Mouse (Mus musculus) ES-E14 (cell line): ENCODE data around the gene Fam216b. TPM values are rescaled to one million over a fixed set of nuclear protein-coding genes. Genes with fewer than 3 reads are reported as not detected.

Source experiments
- DNase-seq: peaks from one replicate; pipeline ENCODE4 v3.0.0-alpha.2; 2013; ENCODE audit warnings: low read depth, low spot score
- H3K27ac ChIP-seq: 2 replicates; pipeline ENCODE4 v1.5.1; 2012; ENCODE audit warnings: low read depth, mild to moderate bottlenecking, low read length, moderate library complexity, mixed read lengths; ENCODE audit not compliant: poor library complexity, insufficient read depth, severe bottlenecking
- H3K36me3 ChIP-seq: 2 replicates; pipeline ENCODE4 v1.6.1; 2012; ENCODE audit warnings: mild to moderate bottlenecking, low read length, moderate library complexity, mixed read lengths; ENCODE audit not compliant: control insufficient read depth, poor library complexity, insufficient read depth, severe bottlenecking
- H3K4me1 ChIP-seq, 2 experiments: fragments of 150-350 bp in 1 of 2; sonication (generic) in 1 of 2; 2 replicates each; pipeline ENCODE4 v1.6.1; 2012; ENCODE audit warnings: low read length in 2 of 2, mild to moderate bottlenecking in 1 of 2, mixed read lengths in 1 of 2; ENCODE audit not compliant: control insufficient read depth in 2 of 2, insufficient read depth in 2 of 2, poor library complexity in 1 of 2
- H3K4me3 ChIP-seq, 2 experiments: fragments of 150-350 bp in 1 of 2; sonication (generic) in 1 of 2; 2 replicates each; pipeline ENCODE4 v1.5.1; 2012; ENCODE audit warnings: low read length in 2 of 2, low read depth in 1 of 2, mild to moderate bottlenecking in 1 of 2, mixed read lengths in 1 of 2; ENCODE audit not compliant: insufficient read depth in 1 of 2, poor library complexity in 1 of 2, severe bottlenecking in 1 of 2
- H3K9ac ChIP-seq: 2 replicates; pipeline ENCODE4 v1.6.1; 2012; ENCODE audit warnings: low read depth, mild to moderate bottlenecking, low read length, mixed read lengths; ENCODE audit not compliant: poor library complexity, insufficient read depth, severe bottlenecking
- H3K9me3 ChIP-seq: fragments of 150-350 bp; sonication (generic); 2 replicates; pipeline ENCODE4 v1.6.1; 2012; ENCODE audit warnings: low read depth, mild to moderate bottlenecking, low read length; ENCODE audit not compliant: control insufficient read depth, insufficient read depth
- CHD2 ChIP-seq: IDR thresholded peaks from 2 replicates; pipeline ENCODE4 v1.6.1; 2014; ENCODE audit warnings: mild to moderate bottlenecking, low read depth, low read length, inconsistent platforms
- HCFC1 ChIP-seq: IDR thresholded peaks from 2 replicates; pipeline ENCODE4 v1.6.1; 2012; ENCODE audit warnings: low read length, inconsistent platforms, borderline replicate concordance; ENCODE audit not compliant: insufficient read depth
- MAFK ChIP-seq: IDR thresholded peaks from 2 replicates; pipeline ENCODE4 v1.6.1; 2014; ENCODE audit warnings: mild to moderate bottlenecking, low read depth, low read length, inconsistent platforms; ENCODE audit not compliant: insufficient read depth
- ZC3H11A ChIP-seq: IDR thresholded peaks from 2 replicates; pipeline ENCODE4 v1.6.1; 2012; ENCODE audit warnings: low read depth, mild to moderate bottlenecking, inconsistent platforms, low read length, borderline replicate concordance
- ZNF384 ChIP-seq: IDR thresholded peaks from 2 replicates; pipeline ENCODE4 v1.6.1; 2012; ENCODE audit warnings: low read depth, low read length, inconsistent platforms
- in situ Hi-C, 2 experiments: fragments of 600-800 bp; cut with MboI; formaldehyde crosslinking; loops; one replicate each; pipeline ENCODE4 v1.15.1; 2025; ENCODE audit warnings: low sequenced_read_pairs in 2 of 2, inconsistent platforms in 1 of 2; ENCODE audit not compliant: unreplicated experiment in 2 of 2
- total RNA-seq: library from RNA; depleted of rRNA; stranded (reverse); fragments of 300-350 nt; gene quantifications from 2 replicates; pipeline ENCODE4 v1.2.3, GENCODE M21; 2012

The Fam216b gene
- total RNA-seq, 1 experiment = not detected

DNA sequence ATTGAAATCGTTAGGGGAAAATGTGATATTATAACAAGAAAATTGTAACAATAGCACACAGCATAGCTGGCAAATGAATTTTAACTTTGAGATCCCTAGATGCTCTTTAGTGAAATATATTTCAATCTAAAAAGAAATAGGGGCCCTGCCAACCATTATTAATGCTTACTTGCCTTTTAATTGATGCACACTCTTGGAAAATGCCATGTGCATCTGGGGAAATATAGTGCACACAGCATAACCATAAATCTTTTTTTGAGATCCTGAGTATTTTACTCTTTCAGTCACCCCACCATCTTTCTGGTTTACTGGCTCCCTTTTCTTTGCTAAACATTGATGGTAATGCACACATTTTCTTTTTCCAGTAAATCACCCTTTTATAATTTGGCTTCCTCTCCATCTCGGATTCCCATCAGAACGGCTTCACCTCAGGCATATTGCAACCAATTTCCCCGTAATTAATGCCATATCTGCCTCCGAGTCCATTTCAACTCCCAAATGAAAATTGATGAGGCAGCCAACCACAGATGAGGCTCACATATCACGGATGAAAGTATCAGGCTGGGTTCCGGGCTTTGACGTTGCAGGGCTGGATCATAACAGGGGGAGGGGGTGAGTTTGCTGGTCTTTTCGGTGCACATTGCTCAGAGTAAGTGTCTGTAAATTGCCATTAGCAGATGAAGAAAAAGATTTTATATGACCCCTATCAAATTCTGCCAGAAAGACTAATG is 28.8 kb downstream of the Fam216b start:
- no peaks in the 10 kb centered on the region for H3K36me3 ChIP-seq
- H3K4me3 ChIP-seq = no peak overlapping the region
- H3K9me3 ChIP-seq = no peaks in the 10 kb centered on the region
- no peak overlapping the region for H3K9ac ChIP-seq
- no peak for DNase-seq
- TF ChIP-seq ZNF384 (no peak), HCFC1 (no peak), MAFK (no peak), ZC3H11A (no peak), CHD2 (no peak)
- no peak overlapping the region for H3K27ac ChIP-seq
- in situ Hi-C loops = no loop called here
- H3K4me1 ChIP-seq = no peaks in the 10 kb centered on the region

DNA sequence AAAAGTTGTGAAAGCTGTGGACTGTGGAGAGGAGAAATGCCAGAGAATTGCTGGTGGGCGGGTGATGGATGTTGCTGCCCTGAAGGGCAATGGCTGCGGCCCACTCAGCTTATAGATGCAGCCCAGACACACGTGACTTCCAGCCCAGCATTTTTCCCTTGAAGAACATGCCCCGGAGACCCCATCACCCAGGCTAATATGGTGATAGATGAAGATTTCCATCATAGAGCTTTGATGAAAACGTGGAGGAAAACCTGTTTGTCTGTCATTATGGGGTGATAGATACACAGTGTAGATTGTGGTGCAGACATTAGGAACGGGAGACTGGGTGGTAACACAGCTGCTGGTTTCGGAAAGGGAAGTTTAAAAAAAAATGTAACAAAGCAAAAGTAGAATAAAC is 31.4 kb downstream of the Fam216b start:
- no peak overlapping the region for H3K9ac ChIP-seq
- no peak for DNase-seq
- in situ Hi-C loops = no loop called here
- no peaks in the 10 kb centered on the region for H3K9me3 ChIP-seq
- no peak overlapping the region for H3K4me3 ChIP-seq
- no peaks in the 10 kb centered on the region for H3K36me3 ChIP-seq
- TF ChIP-seq MAFK = no peak
- no peaks in the 10 kb centered on the region for H3K4me1 ChIP-seq
- H3K27ac ChIP-seq = no peak overlapping the region

DNA sequence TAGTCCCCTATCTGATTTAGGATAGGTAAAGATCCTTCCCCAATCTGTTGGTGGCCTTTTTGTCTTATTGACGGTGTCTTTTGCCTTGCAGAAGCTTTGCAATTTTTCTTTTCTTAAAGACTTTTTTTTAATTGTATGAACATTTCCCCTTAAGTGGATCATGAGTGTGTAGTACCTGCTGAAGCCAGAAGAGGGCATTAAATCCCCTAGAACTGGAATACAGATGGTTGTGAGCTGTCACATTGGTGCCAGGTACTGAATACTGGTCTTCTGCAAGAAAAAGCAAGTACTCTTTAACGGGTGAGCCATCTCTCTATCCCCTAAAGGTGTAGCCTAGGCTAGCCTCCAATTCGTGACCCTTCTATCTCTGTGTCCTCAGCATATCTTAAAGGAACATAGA is 32.4 kb downstream of the Fam216b start:
- DNase-seq = peak; percentile 28
- no peaks in the 10 kb centered on the region for H3K36me3 ChIP-seq

DNA sequence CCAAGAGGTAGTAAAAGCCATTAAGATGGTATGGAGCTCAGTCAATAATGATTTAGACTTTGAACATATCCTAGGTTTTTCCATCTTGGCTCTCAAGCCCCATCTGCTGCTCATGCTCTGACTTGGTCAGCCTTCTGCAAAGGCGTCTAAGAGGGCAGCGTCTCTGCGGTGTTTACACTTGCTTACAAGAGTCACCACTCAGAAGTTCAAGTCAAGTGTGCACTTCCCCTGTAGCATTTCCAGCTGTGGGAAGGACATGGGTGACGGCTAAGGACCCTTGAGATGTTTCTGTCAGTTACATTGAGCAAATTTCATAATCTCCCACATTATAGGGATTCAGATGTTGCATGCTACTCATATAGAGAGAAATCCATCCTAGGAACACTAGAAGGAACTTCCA is 40.1 kb downstream of the Fam216b start:
- Histone ChIP-seq H3K9ac (no peak overlapping the region), H3K27ac (no peak overlapping the region), H3K9me3 (no peaks in the 10 kb centered on the region), H3K4me3 (no peak overlapping the region), H3K4me1 (no peaks in the 10 kb centered on the region), H3K36me3 (no peaks in the 10 kb centered on the region; the same call in 1 of the 2 replicates)
- TF ChIP-seq HCFC1 = no peak
- DNase-seq = no peak
- in situ Hi-C loops = no loop called here

More for the DNA sequence above, 32.4 kb downstream of the Fam216b start:
- Histone ChIP-seq H3K4me1 (no peaks in the 10 kb centered on the region), H3K9me3 (no peaks in the 10 kb centered on the region), H3K4me3 (no peak overlapping the region), H3K9ac (no peak overlapping the region), H3K27ac (no peak overlapping the region)
- TF ChIP-seq ZC3H11A = peak; percentile 75; the same call in 1 of the 2 replicates
- TF ChIP-seq CHD2 = no peak
- no peak for TF ChIP-seq HCFC1
- TF ChIP-seq MAFK = no peak
- no peak for TF ChIP-seq ZNF384
- in situ Hi-C loops = no loop called here

DNA sequence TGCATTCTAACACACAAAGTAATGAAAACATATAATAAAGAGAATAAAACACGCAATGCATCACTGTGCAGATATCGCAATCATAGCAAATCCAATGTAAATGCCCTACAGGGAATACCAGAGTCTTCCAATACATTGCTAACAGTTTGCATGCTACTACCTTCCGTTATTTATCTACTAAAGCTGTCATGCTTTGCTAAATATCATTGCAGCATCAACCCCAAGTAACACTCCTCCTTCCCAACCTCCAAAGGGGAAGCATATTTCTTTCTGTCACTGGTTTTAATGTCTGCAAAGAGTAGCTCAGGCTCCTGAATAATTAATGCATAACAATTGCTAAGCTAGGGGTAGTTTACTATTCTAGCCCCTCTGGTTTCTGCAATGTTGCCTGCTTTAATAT is 40.5 kb downstream of the Fam216b start:
- no peak overlapping the region for H3K9ac ChIP-seq
- DNase-seq = no peak
- H3K4me3 ChIP-seq = no peak overlapping the region
- TF ChIP-seq HCFC1 = no peak
- no peaks in the 10 kb centered on the region; the same call in 1 of the 2 replicates for H3K36me3 ChIP-seq
- in situ Hi-C loops = no loop called here
- no peaks in the 10 kb centered on the region for H3K4me1 ChIP-seq
- no peaks in the 10 kb centered on the region for H3K9me3 ChIP-seq
- no peak overlapping the region for H3K27ac ChIP-seq
